Mouse (Mus musculus) neutrophil, adult 59 days (primary cell): ENCODE data around the gene Svbp. TPM values are rescaled to one million over a fixed set of nuclear protein-coding genes. Genes with fewer than 3 reads are reported as not detected.

Source experiments
- total RNA-seq, 2 experiments: library from RNA; stranded (reverse); gene quantifications; 1 replicate in 1 of 2; 2 replicates in 1 of 2; pipeline ENCODE4 v1.2.4; 2023

Gene Svbp
- total RNA-seq: 10 to 100 TPM; 11.8 to 13.4 TPM

DNA sequence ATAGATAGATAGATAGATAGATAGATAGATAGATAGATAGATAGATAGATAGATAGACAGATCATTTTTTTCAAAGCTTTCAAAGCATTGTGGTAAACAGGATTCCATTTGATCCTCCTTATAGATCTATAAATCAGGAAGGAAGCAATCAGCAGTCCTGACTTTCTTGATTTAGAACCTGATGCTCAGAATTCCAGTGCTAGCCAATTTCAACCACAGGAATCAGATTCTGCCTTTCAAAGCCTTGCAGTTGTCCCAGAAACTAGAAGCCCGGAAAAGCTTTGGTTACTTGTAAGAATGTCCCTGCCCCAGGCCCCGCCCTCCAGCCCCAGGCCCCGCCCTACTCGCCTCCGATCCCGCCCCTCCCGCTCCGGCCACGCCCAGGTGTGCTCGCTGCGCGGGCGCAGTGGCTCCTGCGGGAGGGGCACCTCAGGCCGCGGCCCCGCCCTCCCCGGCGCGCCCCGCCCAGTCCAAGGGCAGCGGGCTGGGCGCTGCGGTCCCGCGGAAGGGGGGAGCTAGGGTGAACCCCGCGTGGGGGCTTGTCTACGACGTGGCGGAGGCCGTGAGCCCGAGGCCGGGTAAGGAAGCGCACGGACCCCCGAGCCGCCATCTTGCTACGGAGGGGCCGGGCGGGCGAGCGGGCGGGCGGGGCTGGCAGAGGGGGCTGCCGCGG is at the start of gene Svbp:
TSS of gene Svbp (plus strand) at position 398 of the 673 bp plus-strand sequence.

DNA sequence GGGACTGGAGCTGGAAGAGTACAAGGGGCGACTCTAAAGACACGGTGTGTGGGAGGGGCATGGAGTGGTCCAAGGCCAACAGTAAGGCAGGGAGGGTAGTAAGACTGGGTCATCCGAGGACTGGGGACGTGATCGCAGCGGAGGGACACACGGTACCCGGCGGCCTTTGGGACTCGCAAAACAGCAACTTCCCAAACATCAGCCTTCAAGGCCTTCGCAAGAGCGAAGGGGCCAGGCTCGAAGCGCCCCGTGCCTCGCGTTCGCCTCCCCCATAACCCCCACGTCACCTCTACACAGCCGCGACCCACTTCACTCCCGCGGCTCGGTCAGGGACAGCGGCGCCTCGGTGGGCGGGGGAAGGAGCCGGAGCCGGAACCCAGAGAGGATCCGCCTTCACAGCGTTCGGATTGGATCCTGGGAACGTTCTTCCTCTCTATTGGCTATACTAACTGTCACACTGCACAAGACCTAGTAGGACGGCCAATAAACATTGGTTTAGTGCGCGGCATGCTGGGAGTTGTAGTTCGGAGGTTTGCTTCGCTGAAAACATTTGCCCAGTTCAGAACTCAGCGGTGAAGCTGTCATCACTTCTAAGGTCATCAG is 21.2 kb upstream of the Svbp start, which contains the start of gene Zfp691:
TSS of gene Zfp691 (minus strand) at position 345 of the 603 bp plus-strand sequence.

DNA sequence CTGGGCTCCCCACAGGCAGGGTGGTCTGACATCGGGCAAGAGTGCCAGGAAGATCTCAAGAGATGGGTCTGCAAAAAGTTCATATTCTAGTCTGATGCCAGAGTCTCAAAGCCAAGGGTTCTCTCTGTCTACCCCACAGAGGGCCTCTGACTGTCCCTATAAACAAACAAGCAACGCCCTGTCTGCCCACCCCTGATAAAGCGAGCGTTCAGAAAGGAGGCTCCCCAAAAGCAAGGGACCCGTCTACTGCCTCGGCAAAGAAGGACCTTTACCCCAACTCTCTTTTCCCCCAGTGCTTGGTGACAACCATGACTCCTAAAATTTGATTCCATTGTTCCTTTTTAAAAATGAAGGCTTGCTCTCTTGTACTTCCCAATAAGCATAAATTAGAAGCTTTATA is 5.2 kb upstream of the Svbp start, which contains the start of gene Ermap:
TSS of gene Ermap (minus strand) at position 148 of the 400 bp plus-strand sequence.

DNA sequence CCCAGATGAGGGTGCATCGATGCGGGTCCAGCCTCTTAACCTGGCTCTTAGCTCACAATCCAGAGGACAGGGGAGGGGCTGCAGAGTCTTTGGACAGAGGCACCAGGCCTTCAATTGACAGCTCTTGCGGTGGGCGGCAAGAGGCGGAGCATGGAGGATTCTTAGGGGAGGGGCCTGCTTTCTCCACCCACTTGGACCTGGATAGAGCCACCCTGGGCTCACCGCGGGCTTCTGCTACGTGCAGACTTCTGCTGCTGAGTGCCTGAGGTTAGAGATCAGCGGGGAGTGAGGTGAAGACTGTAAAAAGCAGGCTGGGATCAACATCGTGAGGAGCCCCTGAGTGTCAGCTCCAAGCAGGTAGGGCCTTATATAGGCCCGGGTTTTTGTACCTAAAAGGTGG is 23.1 kb downstream of the Svbp start, which contains the start of gene Tmem269:
TSS of gene Tmem269 (minus strand) at position 49 of the 400 bp plus-strand sequence.

DNA sequence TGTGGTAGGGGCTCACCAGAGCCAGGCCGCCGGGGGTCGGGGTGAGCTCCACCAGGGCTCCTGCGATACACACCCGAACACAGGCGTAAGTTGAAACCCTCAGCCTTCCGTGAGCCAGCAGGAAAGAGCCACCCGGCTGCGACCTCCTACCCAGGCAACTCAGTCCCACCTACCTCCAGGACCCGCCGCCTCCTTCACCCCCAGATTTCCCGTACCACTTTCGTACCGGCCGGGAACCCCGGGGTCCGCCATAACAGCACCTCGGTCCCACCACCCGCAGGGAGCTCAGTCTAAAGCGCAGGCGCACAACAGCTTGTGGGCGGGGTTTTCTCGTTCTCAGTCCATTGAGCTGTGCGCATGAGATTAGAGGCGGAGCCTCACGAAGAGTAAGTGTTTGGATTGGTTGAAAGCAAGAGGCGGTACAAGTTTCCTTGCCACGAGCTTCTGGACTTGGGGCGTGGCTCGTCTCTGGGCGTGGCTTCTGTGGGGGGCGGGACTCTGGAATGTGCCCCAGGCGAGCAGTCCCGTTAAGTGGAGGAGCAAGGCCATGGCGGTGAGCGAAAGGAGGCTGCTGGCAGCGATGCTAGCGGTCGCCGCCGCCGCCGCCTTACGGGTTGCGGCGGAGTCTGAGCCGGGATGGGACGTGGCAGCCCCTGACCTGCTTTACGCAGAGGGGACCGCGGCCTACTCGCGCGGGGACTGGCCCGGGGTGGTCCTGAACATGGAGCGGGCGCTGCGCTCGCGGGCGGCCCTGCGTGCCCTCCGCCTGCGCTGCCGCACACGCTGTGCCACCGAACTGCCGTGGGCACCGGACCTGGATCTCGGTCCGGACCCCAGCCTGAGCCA is 37.5 kb downstream of the Svbp start, which contains the start of the genes AU022252 and P3h1:
TSS of gene AU022252 (minus strand) at position 303 of the 846 bp plus-strand sequence.
TSS of gene P3h1 (plus strand) at position 506 of the 846 bp plus-strand sequence.

Other genes with a start within 250 kb of the Svbp start
- not detected for gene Lao1, start 233.7 kb upstream of the Svbp start, total RNA-seq
- 10 to 100 TPM; 30.0 to 30.1 TPM for gene Slc2a1, start 86.6 kb upstream of the Svbp start, total RNA-seq
- 1 to 10 TPM; 3.9 to 6.7 TPM for gene Zfp691, start 21.1 kb upstream of the Svbp start, total RNA-seq
- gene Ermap, start 5.3 kb upstream of the Svbp start, total RNA-seq: 10 to 100 TPM; 15.2 to 36.4 TPM
- gene Tmem269, start 22.9 kb downstream of the Svbp start, total RNA-seq: not detected
- gene AU022252, start 37.4 kb downstream of the Svbp start, total RNA-seq: 1 to 10 TPM; 3.3 to 3.5 TPM
- gene P3h1, start 37.6 kb downstream of the Svbp start, total RNA-seq: 1 to 10 TPM; 2.7 to 3.0 TPM
- not detected for gene Cldn19, start 60.1 kb downstream of the Svbp start, total RNA-seq
- gene Ybx1, start 99.3 kb downstream of the Svbp start, total RNA-seq: 100 to 1,000 TPM; 299 to 332 TPM
- 10 to 100 TPM; 21.5 to 22.1 TPM for gene Ppih, start 125.2 kb downstream of the Svbp start, total RNA-seq
- not detected for gene Ccdc30, start 220.2 kb downstream of the Svbp start, total RNA-seq
- gene Ppcs, start 227.1 kb downstream of the Svbp start, total RNA-seq: 1 to 10 TPM in 1 of 2 experiments, under 1 TPM in 1; 0.89 to 1.6 TPM
- gene Zmynd12, start 227.5 kb downstream of the Svbp start, total RNA-seq: not detected